Mouse (Mus musculus) olfactory bulb, adult 2 months (tissue): ENCODE measurements around the gene Cd36. TPM values are rescaled to one million over a fixed set of nuclear protein-coding genes. Genes with fewer than 3 reads are reported as not detected.
"Not testable (repeated sequence)": the region's sequence is repeated elsewhere in the genome, so short reads cannot be mapped to it uniquely, and the experiment has no call there.

Experiments
- H3K27ac ChIP-seq: fragments of 200-500 bp; 2 replicates; pipeline ENCODE4 v1.5.1; 2012; ENCODE audit warnings: low read depth, low read length; ENCODE audit not compliant: insufficient read depth
- H3K4me1 ChIP-seq: fragments of 200-500 bp; 2 replicates; pipeline ENCODE4 v1.6.1; 2012; ENCODE audit warnings: low read length; ENCODE audit not compliant: control insufficient read depth, insufficient read depth
- H3K4me3 ChIP-seq: fragments of 200-500 bp; 2 replicates; pipeline ENCODE4 v1.5.1; 2012; ENCODE audit warnings: mild to moderate bottlenecking, low read depth, low read length, moderate library complexity; ENCODE audit not compliant: insufficient read depth
- CTCF ChIP-seq: fragments of 200-500 bp; IDR thresholded peaks from 2 replicates; pipeline ENCODE4 v1.5.1; 2012; ENCODE audit warnings: low read depth, mild to moderate bottlenecking, low read length, moderate library complexity; ENCODE audit not compliant: insufficient read depth
- POLR2A ChIP-seq: fragments of 200-500 bp; IDR thresholded peaks from 2 replicates; pipeline ENCODE4 v1.6.1; 2012; ENCODE audit warnings: mild to moderate bottlenecking, low read depth, low read length, moderate library complexity; ENCODE audit not compliant: insufficient read depth
- WGBS: fragments of 180-500 bp; shearing (Covaris S2); methylation state at CpG from one replicate; pipeline ENCODE4 v1.1.7; 2018; 5-methylcytosine and 5-hydroxymethylcytosine counted together
- polyA plus RNA-seq: library from polyadenylated mRNA; stranded (reverse); fragments of >200 nt; gene quantifications from 2 replicates; pipeline ENCODE4 v1.2.4, GENCODE M21; 2012; ENCODE audit warnings: low replicate concordance; ENCODE audit not compliant: missing spikeins, insufficient read depth, insufficient read length

Cd36 gene
- not detected in 2 replicates for polyA plus RNA-seq

DNA sequence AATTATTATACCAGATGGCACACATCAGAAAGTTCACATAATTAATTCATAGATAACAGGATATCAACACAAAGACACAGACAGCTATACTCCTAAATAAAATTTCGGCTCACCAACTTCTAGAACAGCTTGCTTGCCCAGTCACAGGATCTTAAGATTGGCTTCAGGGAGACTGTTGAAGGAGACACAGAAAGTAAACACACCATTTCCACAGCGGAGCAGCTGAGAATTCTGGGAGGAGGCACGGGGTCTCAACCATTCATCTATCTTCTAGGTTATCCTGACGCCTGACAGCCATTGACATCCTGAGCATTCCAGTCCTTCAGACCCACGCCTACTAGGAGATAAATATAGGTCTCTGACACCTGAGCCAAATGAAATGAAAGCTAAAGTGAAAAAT is at the start of gene Cd36:
Gene Cd36, minus strand, starts transcription at position 204 of the 400 bp plus-strand sequence.
- H3K4me3 ChIP-seq = no peak within 1 kb of the TSS
- H3K27ac ChIP-seq = no peak within 1 kb of the TSS
- 68% methylated on average over 5 of the region's 5 CpGs for WGBS
- H3K4me1 ChIP-seq = no peaks in the 10 kb centered on the region
- TF ChIP-seq CTCF = no peak
- no peak for TF ChIP-seq POLR2A

DNA sequence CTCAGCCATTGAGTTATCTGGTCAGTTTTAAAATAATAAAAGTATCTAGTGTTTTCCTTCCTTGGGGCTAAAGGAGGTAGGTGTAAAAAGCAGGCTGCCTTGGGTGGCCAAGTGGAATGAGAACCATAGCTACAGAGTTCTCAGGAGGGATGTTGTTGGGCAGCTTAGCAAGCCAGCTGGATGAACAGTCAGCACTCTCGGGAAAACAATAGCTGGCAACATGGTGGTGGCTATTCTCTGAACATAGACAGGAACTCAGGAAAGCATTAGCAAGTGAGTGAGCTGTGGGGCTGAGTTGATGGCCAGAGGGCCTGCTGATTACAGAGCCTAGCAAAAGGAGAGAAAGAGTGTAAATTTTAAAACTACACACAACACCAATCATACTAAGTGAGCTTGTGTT is 45.9 kb upstream of the Cd36 start:
- 53% methylated on average over 1 of the region's 1 CpGs for WGBS

DNA sequence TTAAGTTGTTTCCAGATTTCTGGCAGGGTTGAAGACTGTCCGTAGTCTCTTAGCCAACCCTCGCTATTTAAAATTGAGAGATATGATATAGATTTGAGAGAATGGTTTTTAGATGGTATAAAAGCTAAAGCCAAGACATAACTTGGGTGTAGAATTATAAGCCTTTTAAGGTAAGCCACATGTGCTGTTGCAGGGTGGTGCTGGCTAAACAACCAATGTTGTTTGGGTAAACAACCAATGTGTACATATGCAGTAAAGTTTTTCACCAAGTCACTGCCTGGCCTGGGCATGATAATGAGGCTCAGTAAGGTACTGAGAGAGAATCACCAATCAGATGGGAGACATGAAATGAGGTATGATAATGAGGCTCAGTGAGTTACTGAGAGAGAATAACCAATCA is 43.0 kb upstream of the Cd36 start:
- WGBS = over 99% methylated on average over 2 of the region's 2 CpGs

More for the DNA sequence above, 45.9 kb upstream of the Cd36 start:
- H3K4me3 ChIP-seq = no peak overlapping the region
- H3K27ac ChIP-seq = no peak overlapping the region
- no peak for TF ChIP-seq CTCF
- no peak for TF ChIP-seq POLR2A
- H3K4me1 ChIP-seq = no peaks in the 10 kb centered on the region

DNA sequence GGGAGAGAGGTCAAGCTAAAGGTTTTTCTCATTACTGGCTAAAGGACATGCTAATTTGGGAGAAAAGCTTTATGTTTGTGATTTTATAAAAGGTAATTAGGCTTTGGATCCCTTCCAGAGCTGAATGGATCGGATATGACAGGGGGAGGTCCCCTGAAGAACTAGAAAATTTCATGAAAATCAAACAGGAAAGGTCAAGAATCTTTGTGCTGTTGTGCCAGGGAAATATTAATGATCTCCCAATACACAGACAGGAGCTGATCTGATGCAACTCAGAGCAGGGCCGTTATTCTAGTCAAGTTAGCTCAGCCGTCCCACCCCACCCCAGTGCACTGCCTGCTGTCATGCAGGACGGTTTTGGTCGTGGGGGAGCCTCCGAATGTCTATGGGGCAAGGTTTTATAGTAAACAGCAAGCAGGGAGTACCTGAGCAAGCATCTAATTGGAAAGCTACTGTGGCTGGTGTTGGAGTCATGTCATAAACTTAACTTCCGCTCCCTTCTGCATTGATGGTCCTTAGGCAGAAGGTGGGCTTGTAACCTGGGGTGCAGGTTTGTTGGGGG is 40.5 kb upstream of the Cd36 start:
- 66% methylated on average over 7 of the region's 7 CpGs for WGBS
- no peaks in the 10 kb centered on the region for H3K4me1 ChIP-seq
- no peak overlapping the region for H3K27ac ChIP-seq
- H3K4me3 ChIP-seq = no peak overlapping the region
- TF ChIP-seq POLR2A (no peak), CTCF (no peak)

More for the DNA sequence above, 43.0 kb upstream of the Cd36 start:
- H3K4me3 ChIP-seq, H3K4me1 ChIP-seq, H3K27ac ChIP-seq: not testable (repeated sequence)

DNA sequence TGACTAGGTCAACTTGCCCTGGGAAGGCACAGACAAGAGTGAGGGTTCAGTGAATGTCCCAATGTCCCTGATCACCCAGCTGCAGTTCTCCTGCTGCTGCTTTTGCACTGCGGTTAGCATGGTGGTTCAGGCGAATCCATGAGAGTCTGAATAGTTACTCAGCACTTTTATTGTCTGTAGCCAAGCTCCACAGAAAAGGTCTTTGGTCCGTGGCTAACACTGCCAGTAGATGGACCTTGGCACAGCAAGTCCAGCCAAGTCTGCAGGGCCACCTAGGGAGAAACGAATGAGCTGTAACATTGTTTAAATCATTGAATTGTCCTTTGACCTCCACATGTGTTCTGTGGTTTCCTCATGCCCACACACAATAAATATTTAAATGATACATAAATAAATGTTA is 39.9 kb upstream of the Cd36 start:
- Histone ChIP-seq H3K4me1 (no peaks in the 10 kb centered on the region), H3K27ac (no peak overlapping the region), H3K4me3 (no peak overlapping the region)
- TF ChIP-seq CTCF (no peak), POLR2A (no peak)
- WGBS = 38% methylated on average over 4 of the region's 4 CpGs

DNA sequence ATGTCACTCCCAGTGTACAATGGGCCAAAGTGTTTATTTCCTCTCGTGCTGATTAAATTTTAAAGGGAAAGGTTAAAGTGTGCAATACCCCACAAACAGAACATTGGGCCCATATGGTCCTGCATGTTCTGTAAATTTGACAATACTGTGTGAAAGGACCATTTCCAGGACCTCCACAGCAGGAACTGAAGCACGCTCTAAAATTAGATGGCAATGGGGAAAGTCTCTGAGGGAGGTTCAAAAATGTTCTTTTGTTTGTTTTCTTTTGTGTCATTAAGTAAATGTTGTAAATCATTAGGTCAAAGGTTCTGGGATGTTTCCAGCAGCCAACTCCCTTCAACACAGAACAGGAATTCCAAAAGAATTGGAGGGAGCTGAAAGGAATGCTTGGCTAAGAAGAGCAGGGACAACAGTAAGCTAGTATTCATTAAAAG is 35.5 kb upstream of the Cd36 start:
- Histone ChIP-seq H3K27ac (no peak overlapping the region), H3K4me3 (no peak overlapping the region), H3K4me1 (no peaks in the 10 kb centered on the region)
- WGBS = 67% methylated on average over 2 of the region's 2 CpGs
- TF ChIP-seq POLR2A = no peak
- no peak for TF ChIP-seq CTCF

DNA sequence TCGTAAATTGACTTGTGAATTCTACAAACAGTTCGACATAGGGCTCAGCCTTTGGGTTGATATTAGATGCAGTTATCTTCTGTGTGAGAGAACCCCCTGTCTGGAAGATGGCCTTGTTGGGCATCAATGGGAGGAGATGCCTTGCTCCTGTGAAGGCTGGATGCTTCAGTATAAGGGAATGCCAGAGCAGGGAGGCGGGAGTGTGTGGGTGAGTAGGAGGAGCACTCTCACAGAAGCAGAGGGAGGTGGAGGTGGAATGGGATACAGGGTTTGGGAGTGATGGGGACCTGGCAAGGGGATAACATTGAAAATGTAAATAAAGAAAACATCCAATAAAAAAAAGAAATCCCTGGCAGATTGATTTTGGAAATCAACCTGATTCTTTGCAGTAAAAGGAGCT is 35.0 kb upstream of the Cd36 start:
- TF ChIP-seq CTCF (no peak), POLR2A (no peak)
- 78% methylated on average over 3 of the region's 3 CpGs for WGBS
- no peaks in the 10 kb centered on the region for H3K4me1 ChIP-seq
- no peak overlapping the region for H3K27ac ChIP-seq
- H3K4me3 ChIP-seq = no peak overlapping the region

DNA sequence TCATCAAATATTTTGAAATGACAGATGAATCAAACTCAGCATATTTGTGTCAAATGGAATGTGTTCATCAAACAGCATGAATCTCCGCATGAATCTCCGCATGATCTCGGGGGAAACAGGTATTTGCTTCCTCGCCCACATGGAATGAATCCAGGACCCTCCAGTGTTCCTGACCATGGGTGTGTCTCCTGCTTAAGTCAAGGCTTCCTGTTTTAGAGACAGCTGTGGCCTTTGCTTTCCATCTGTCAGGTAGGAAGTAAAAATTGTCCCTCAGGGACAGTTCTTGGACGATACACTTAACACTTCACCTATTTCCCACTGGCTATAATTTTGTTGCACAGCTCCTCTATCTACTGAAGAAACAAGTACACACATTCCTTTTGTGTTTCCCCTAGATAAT is 30.4 kb upstream of the Cd36 start:
- H3K27ac ChIP-seq = no peak overlapping the region
- no peak for TF ChIP-seq CTCF
- no peak for TF ChIP-seq POLR2A
- 85% methylated on average over 5 of the region's 5 CpGs for WGBS
- H3K4me1 ChIP-seq = no peaks in the 10 kb centered on the region
- H3K4me3 ChIP-seq = no peak overlapping the region

DNA sequence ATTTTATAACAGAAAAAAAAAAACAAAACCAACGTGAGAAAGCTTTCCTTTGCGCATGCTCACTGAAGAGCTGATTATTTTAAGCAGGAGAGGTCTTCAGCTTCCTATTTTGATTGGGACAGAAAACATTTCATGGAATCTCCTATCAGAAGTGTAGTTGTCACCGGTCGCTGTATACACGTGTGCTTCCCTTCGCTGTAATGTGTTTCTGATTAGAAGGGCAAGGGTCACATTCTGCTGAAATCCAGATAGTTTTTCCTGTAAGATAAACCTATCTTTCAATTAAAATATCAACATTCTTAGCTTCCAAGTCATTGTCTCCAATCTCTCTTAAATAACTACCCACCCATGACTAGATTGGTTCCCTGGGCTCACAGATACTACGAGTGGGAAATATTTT is 16.2 kb upstream of the Cd36 start:
- WGBS = 75% methylated on average over 7 of the region's 7 CpGs
- Histone ChIP-seq H3K4me1 (no peaks in the 10 kb centered on the region), H3K4me3 (no peak overlapping the region), H3K27ac (no peak overlapping the region)
- TF ChIP-seq POLR2A (no peak), CTCF (no peak)

DNA sequence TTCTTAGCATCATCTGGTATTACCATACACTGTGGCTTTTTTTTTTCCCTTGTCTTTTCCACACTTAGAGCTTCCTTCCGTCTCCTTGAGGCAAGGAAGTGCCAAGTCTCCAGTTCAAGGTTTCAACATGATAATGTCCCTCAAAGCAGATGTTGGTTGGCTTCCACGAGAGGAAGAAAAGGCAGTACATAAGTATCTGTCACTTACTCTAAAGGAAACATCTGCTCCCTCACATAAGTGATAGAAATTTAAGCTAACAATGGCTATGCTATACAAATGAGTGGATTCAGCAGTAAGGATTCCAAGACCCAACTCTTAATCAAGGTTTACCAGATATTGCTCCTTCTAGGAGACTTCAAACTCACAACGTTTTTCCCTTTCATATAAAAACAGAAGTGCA is 10.3 kb upstream of the Cd36 start:
- Histone ChIP-seq H3K27ac (no peak overlapping the region), H3K4me1 (no peaks in the 10 kb centered on the region), H3K4me3 (no peak overlapping the region)
- WGBS = 59% methylated on average over 3 of the region's 3 CpGs
- TF ChIP-seq CTCF = no peak
- no peak for TF ChIP-seq POLR2A

DNA sequence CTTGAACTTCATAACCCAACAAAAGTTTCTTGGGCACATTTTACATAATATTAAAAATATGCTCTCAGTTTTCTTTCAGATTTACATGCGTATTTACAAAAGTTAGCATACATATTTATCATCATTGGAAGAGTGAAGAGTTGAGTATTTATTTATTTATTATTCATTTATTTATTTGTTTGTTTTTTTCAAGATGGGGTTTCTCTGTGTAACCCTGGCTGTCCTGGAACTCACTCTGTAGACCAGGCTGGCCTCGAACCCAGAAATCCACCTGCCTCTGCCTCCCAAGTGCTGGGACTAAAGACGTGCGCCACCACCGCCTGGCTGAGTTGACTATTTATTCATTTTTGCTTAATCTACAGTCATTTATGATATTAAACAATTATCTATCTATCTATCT is 9.0 kb upstream of the Cd36 start:
- 99% methylated on average over 5 of the region's 5 CpGs for WGBS
- H3K4me3 ChIP-seq, H3K27ac ChIP-seq, H3K4me1 ChIP-seq: not testable (repeated sequence)
